Mouse (Mus musculus) gastrocnemius, postnatal 14 days (tissue): ENCODE measurements around the gene Adat3. TPM values are rescaled to one million over a fixed set of nuclear protein-coding genes. Genes with fewer than 3 reads are reported as not detected.

Experiments
- DNase-seq: peaks from one replicate; pipeline ENCODE4 v3.0.0; 2021; ENCODE audit warnings: mixed read lengths
- intact Hi-C: fragments of 180-260 bp; cut with DNase I; formaldehyde crosslinking; loops from one replicate; pipeline ENCODE4 v1.15.1; 2025; ENCODE audit warnings: low total_unique reads
- long read RNA-seq, 2 experiments: library from polyadenylated mRNA; stranded (forward); transcript quantifications; one replicate each; pipeline ENCODE4 v2.0.0; 2021
- total RNA-seq, 2 experiments: library from RNA; stranded (reverse); gene quantifications; 2 replicates each; pipeline ENCODE4 v1.2.3; 2021

Adat3 gene
- 1 to 10 TPM; 1.2 to 1.5 TPM for total RNA-seq
- long read RNA-seq, experiment 1, partial matches to known transcripts: 0 of 1 reads
- long read RNA-seq, experiment 1, other reads (novel, unspliced or antisense): 0 of 1 reads
- long read RNA-seq, experiment 2: 0 reads

- intact Hi-C loops: no loop called here
- peak; percentile 94 for DNase-seq
These were observed at the start of gene Adat3, which contains the start of gene Scamp4 for GRCm38 (mm10) chr10:80602698-80603325. Gene Adat3 (plus strand): TSS chr10:80602880. Gene Scamp4 (plus strand): TSS chr10:80602872.

GRCm38 (mm10) chr10:80553575-80553974, 49.1 kb upstream of the Adat3 start:
- DNase-seq: no peak
- intact Hi-C loops: no loop called here

GRCm38 (mm10) chr10:80553997-80554396, 48.7 kb upstream of the Adat3 start:
- intact Hi-C loops: no loop called here
- no peak for DNase-seq

GRCm38 (mm10) chr10:80557346-80557965, 45.2 kb upstream of the Adat3 start:
- intact Hi-C loops: no loop called here
- peak; percentile 75 for DNase-seq

- intact Hi-C loops: no loop called here
These were observed 43.2 kb upstream of the Adat3 start for GRCm38 (mm10) chr10:80559431-80559830.

GRCm38 (mm10) chr10:80560621-80561020, 42.1 kb upstream of the Adat3 start:
- DNase-seq: no peak
- intact Hi-C loops: no loop called here

More at GRCm38 (mm10) chr10:80559431-80559830, 43.2 kb upstream of the Adat3 start:
- no peak for DNase-seq

GRCm38 (mm10) chr10:80561116-80561944, 41.4 kb upstream of the Adat3 start, which contains the start of gene Rexo1:
Gene Rexo1 (minus strand): TSS chr10:80561560.
- intact Hi-C loops: no loop called here

GRCm38 (mm10) chr10:80566375-80567092, 36.1 kb upstream of the Adat3 start:
- DNase-seq: peak; percentile 84
- intact Hi-C loops: no loop called here

More at GRCm38 (mm10) chr10:80561116-80561944, 41.4 kb upstream of the Adat3 start, which contains the start of gene Rexo1:
- DNase-seq: peak; percentile 91

GRCm38 (mm10) chr10:80568876-80569275, 33.8 kb upstream of the Adat3 start:
- DNase-seq: no peak
- intact Hi-C loops: no loop called here

- peak; percentile 84 for DNase-seq
- intact Hi-C loops: no loop called here
These were observed 33.0 kb upstream of the Adat3 start for GRCm38 (mm10) chr10:80569664-80570066.

- intact Hi-C loops: no loop called here
- no peak for DNase-seq
These were observed 32.3 kb upstream of the Adat3 start for GRCm38 (mm10) chr10:80570419-80570818.

GRCm38 (mm10) chr10:80570871-80571836, 31.5 kb upstream of the Adat3 start:
- DNase-seq: peak; percentile 4
- intact Hi-C loops: no loop called here

- intact Hi-C loops: no loop called here
These were observed 30.2 kb upstream of the Adat3 start for GRCm38 (mm10) chr10:80572477-80572876.

GRCm38 (mm10) chr10:80573944-80574343, 28.7 kb upstream of the Adat3 start:
- intact Hi-C loops: no loop called here
- DNase-seq: no peak

More at GRCm38 (mm10) chr10:80572477-80572876, 30.2 kb upstream of the Adat3 start:
- DNase-seq: no peak

GRCm38 (mm10) chr10:80574896-80575295, 27.8 kb upstream of the Adat3 start:
- intact Hi-C loops: loop anchor here (5.0 kb wide), 1 partner anchor 112 kb away; no protein-coding TSS in a partner anchor
- DNase-seq: no peak

GRCm38 (mm10) chr10:80575925-80576324, 26.8 kb upstream of the Adat3 start:
- DNase-seq: no peak
- intact Hi-C loops: loop anchor here (5.0 kb wide), 1 partner anchor 111 kb away; no protein-coding TSS in a partner anchor

GRCm38 (mm10) chr10:80576351-80577194, 26.1 kb upstream of the Adat3 start:
- peak; percentile 55 for DNase-seq
- intact Hi-C loops: loop anchor here (5.0 kb wide), 1 partner anchor 111 kb away; no protein-coding TSS in a partner anchor
